Mouse (Mus musculus) midbrain, embryonic 16.5 days (tissue): ENCODE results near the gene Gpr179. TPM values are rescaled to one million over a fixed set of nuclear protein-coding genes. Genes with fewer than 3 reads are reported as not detected.
"Not testable (repeated sequence)": the region's sequence is repeated elsewhere in the genome, so short reads cannot be mapped to it uniquely, and the experiment has no call there.

Experiments
- ATAC-seq: fragments of 200-750 bp; cut with Nextera tagmentation; 2 replicates; pipeline ENCODE4 v1.8.0; 2017; ENCODE audit warnings: moderate TSS enrichment
- H3K27ac ChIP-seq: fragments of 300-500 bp; sonication (generic); 2 replicates; pipeline ENCODE4 v1.5.1; 2014; ENCODE audit warnings: mild to moderate bottlenecking, low read length, mixed read lengths
- H3K27me3 ChIP-seq: fragments of 300-500 bp; sonication (generic); 2 replicates; pipeline ENCODE4 v1.6.1; 2014; ENCODE audit warnings: low read depth, low read length, mixed read lengths; ENCODE audit not compliant: control insufficient read depth, insufficient read depth
- H3K36me3 ChIP-seq: fragments of 300-500 bp; sonication (generic); 2 replicates; pipeline ENCODE4 v1.6.1; 2014; ENCODE audit warnings: mild to moderate bottlenecking, low read length, moderate library complexity, mixed read lengths; ENCODE audit not compliant: control insufficient read depth, insufficient read depth
- H3K4me1 ChIP-seq: fragments of 300-500 bp; sonication (generic); 2 replicates; pipeline ENCODE4 v1.6.1; 2014; ENCODE audit warnings: mild to moderate bottlenecking, low read length, mixed read lengths; ENCODE audit not compliant: control insufficient read depth, insufficient read depth
- H3K4me2 ChIP-seq: fragments of 300-500 bp; sonication (generic); 2 replicates; pipeline ENCODE4 v1.6.1; 2014; ENCODE audit warnings: mild to moderate bottlenecking, low read length, mixed read lengths
- H3K4me3 ChIP-seq: fragments of 300-500 bp; sonication (generic); 2 replicates; pipeline ENCODE4 v1.5.1; 2014; ENCODE audit warnings: low read depth, mild to moderate bottlenecking, low read length, moderate library complexity, mixed read lengths
- H3K9ac ChIP-seq: fragments of 300-500 bp; sonication (generic); 2 replicates; pipeline ENCODE4 v1.6.1; 2014; ENCODE audit warnings: low read depth, low read length, mixed read lengths
- H3K9me3 ChIP-seq: fragments of 300-500 bp; sonication (generic); replicated peaks from 2 replicates; pipeline ENCODE4 v1.6.1; 2014; ENCODE audit warnings: mild to moderate bottlenecking, low read length, mixed read lengths; ENCODE audit not compliant: control insufficient read depth, poor library complexity, severe bottlenecking
- WGBS: fragments of 180-500 bp; shearing (Covaris S2); extraction: QIAGEN DNeasy Blood & Tissue Kit; methylation state at CpG from one replicate; pipeline ENCODE4 v1.1.7; 2014; 5-methylcytosine and 5-hydroxymethylcytosine counted together
- polyA plus RNA-seq: library from polyadenylated mRNA; unstranded; fragments of >200 nt; fragmentation: Nextera tagmentation; extraction: Ambion mirVana; gene quantifications from 2 replicates; pipeline ENCODE4 v1.2.1, GENCODE M21; 2015

Gene Gpr179
- polyA plus RNA-seq, 1 experiment from 2014 or later, result 0.70 TPM

GRCm38 (mm10) chr11:97334400-97334799, 17.5 kb downstream of the Gpr179 start:
- Histone ChIP-seq H3K27me3 (no peaks in the 10 kb centered on the region), H3K4me3 (no peak overlapping the region), H3K9ac (no peak overlapping the region), H3K4me1 (no peaks in the 10 kb centered on the region), H3K27ac (no peak overlapping the region), H3K36me3 (0 out of 2 replicates have a peak, but pooled peaks cover 5% of the 10 kb centered on the region), H3K9me3 (no peaks in the 10 kb centered on the region), H3K4me2 (no peak overlapping the region)
- no peak for ATAC-seq
- WGBS, result 88% methylated on average over 9 of the region's 9 CpGs

- WGBS, result 60% methylated on average over 1 of the region's 1 CpGs
- no peaks in the 10 kb centered on the region for H3K4me1 ChIP-seq
- ATAC-seq, result no peak
- no peaks in the 10 kb centered on the region for H3K9me3 ChIP-seq
- no peak overlapping the region for H3K27ac ChIP-seq
- H3K36me3 ChIP-seq, result 0 out of 2 replicates have a peak, but pooled peaks cover 5% of the 10 kb centered on the region
- H3K4me3 ChIP-seq, result no peak overlapping the region
- no peak overlapping the region for H3K4me2 ChIP-seq
- H3K27me3 ChIP-seq, result no peaks in the 10 kb centered on the region
- no peak overlapping the region for H3K9ac ChIP-seq
Observed at GRCm38 (mm10) chr11:97333896-97334295, 18.0 kb downstream of the Gpr179 start.

GRCm38 (mm10) chr11:97333044-97333443, 18.8 kb downstream of the Gpr179 start:
- no peaks in the 10 kb centered on the region for H3K4me1 ChIP-seq
- no peak overlapping the region for H3K4me2 ChIP-seq
- H3K9ac ChIP-seq, result no peak overlapping the region
- H3K27me3 ChIP-seq, result no peaks in the 10 kb centered on the region
- peaks cover 8% of the 10 kb centered on the region; the same call in 1 of the 2 replicates for H3K36me3 ChIP-seq
- WGBS, result 48% methylated on average over 9 of the region's 9 CpGs
- no peaks in the 10 kb centered on the region for H3K9me3 ChIP-seq
- no peak for ATAC-seq
- no peak overlapping the region for H3K4me3 ChIP-seq
- H3K27ac ChIP-seq, result no peak overlapping the region

- peaks cover 12% of the 10 kb centered on the region; the same call in 1 of the 2 replicates for H3K36me3 ChIP-seq
- H3K9ac ChIP-seq, result no peak overlapping the region
- H3K27me3 ChIP-seq, result no peaks in the 10 kb centered on the region
- no peaks in the 10 kb centered on the region for H3K4me1 ChIP-seq
- no peak overlapping the region for H3K4me3 ChIP-seq
- H3K27ac ChIP-seq, result no peak overlapping the region
- no peak for ATAC-seq
- no peaks in the 10 kb centered on the region for H3K9me3 ChIP-seq
- no peak overlapping the region for H3K4me2 ChIP-seq
- WGBS, result 72% methylated on average over 12 of the region's 12 CpGs
Observed at GRCm38 (mm10) chr11:97331231-97332190, 20.4 kb downstream of the Gpr179 start.

GRCm38 (mm10) chr11:97330315-97330714, 21.6 kb downstream of the Gpr179 start:
- no peak for ATAC-seq
- Histone ChIP-seq H3K4me1 (no peaks in the 10 kb centered on the region), H3K4me2 (no peak overlapping the region), H3K36me3 (peaks cover 14% of the 10 kb centered on the region), H3K9ac (no peak overlapping the region), H3K27me3 (no peaks in the 10 kb centered on the region), H3K4me3 (no peak overlapping the region), H3K9me3 (no peaks in the 10 kb centered on the region), H3K27ac (no peak overlapping the region)
- 97% methylated on average over 1 of the region's 1 CpGs for WGBS

GRCm38 (mm10) chr11:97328148-97328547, 23.7 kb downstream of the Gpr179 start:
- no peak for ATAC-seq
- WGBS, result 22% methylated on average over 9 of the region's 9 CpGs
- H3K36me3 ChIP-seq, result peaks cover 28% of the 10 kb centered on the region

DNA sequence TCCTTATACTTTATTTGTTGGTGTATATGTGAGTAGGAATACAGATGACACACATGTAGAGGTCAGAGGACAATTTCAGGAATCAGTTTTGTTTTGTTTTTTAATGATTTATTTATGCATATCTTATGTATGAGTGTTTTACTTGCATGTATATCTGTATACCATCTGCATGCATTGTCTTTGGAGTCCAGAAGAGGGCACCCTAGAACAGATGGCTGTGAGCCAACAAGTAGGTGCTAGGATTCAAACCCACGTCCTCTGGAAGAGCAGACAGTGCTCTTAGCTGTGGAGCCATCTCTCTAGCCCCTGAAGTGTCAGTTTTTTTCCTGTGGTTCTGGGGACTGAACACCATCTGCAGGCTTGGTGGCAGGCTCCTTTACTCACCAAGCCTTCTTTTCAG, 26.7 kb downstream of the Gpr179 start:
- ATAC-seq, result no peak
- 72% methylated on average over 1 of the region's 1 CpGs for WGBS

More at GRCm38 (mm10) chr11:97328148-97328547, 23.7 kb downstream of the Gpr179 start:
- Histone ChIP-seq H3K4me3 (no peak overlapping the region), H3K9me3 (no peaks in the 10 kb centered on the region), H3K9ac (no peak overlapping the region), H3K4me1 (no peaks in the 10 kb centered on the region), H3K27ac (no peak overlapping the region), H3K4me2 (no peak overlapping the region), H3K27me3 (no peaks in the 10 kb centered on the region)

DNA sequence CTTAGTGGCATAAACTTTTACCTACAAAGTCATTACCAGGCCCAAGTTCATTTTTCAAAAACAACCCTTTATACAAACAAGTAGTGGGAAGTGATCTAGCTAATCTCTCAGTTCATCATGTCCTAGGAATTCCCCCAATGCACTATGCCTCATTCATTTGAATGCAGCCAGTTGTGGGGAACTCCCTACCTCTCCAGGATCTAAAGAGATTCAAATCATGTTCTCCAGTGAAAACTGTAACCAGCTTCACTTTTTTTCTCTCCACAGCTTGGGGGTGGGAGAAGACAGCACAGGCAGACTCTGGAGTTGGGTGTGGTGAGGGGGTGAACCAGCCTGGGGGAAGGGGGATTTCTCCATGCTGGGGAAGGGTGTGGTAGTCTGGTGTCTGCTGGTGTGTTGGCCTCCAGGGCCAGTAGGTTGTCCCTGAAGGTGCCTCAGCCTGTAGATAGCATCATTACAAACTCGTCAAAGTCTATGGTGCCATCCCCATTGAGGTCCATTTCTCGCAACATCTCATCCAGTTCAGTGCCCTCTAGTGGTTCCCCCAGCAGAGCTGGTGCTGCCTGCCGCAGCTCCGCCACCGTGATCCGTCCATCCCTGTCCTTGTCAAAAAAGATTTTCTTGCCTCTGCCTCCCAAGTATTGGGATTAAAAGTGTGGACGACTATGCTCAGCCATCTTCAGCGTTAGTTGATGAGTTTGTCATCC, 29.8 kb downstream of the Gpr179 start:
- ATAC-seq, H3K4me1 ChIP-seq, H3K27ac ChIP-seq, H3K9me3 ChIP-seq, H3K4me2 ChIP-seq, H3K4me3 ChIP-seq, H3K27me3 ChIP-seq, H3K9ac ChIP-seq: not testable (repeated sequence)
- peaks cover 20% of the 10 kb centered on the region for H3K36me3 ChIP-seq
- 77% methylated on average over 8 of the region's 8 CpGs for WGBS

More for the DNA sequence above, 26.7 kb downstream of the Gpr179 start:
- Histone ChIP-seq H3K4me1 (no peaks in the 10 kb centered on the region), H3K4me2 (no peak overlapping the region), H3K36me3 (peaks cover 26% of the 10 kb centered on the region), H3K9ac (no peak overlapping the region), H3K9me3 (no peaks in the 10 kb centered on the region), H3K27me3 (no peaks in the 10 kb centered on the region), H3K27ac (no peak overlapping the region), H3K4me3 (no peak overlapping the region)

GRCm38 (mm10) chr11:97321197-97321596, 30.7 kb downstream of the Gpr179 start:
- Histone ChIP-seq H3K4me3 (no peak overlapping the region), H3K9me3 (no peaks in the 10 kb centered on the region), H3K9ac (no peak overlapping the region), H3K27me3 (no peaks in the 10 kb centered on the region), H3K36me3 (peaks cover 16% of the 10 kb centered on the region), H3K4me2 (no peak overlapping the region), H3K4me1 (peaks cover 2% of the 10 kb centered on the region; the same call in 1 of the 2 replicates), H3K27ac (no peak overlapping the region)
- ATAC-seq, result no peak
- WGBS, result 92% methylated on average over 8 of the region's 8 CpGs
